Mouse (Mus musculus): ENCODE measurements at regions not wholly inside any gene's neighbourhood (a gene's known extent, or its start where the extent isn't known, plus 50 kb on each side); places are given as distances from the start of the nearest gene placed in this dataset.
"Not testable (repeated sequence)": the region's sequence is repeated elsewhere in the genome, so short reads cannot be mapped to it uniquely, and the experiment has no call there.

DNA sequence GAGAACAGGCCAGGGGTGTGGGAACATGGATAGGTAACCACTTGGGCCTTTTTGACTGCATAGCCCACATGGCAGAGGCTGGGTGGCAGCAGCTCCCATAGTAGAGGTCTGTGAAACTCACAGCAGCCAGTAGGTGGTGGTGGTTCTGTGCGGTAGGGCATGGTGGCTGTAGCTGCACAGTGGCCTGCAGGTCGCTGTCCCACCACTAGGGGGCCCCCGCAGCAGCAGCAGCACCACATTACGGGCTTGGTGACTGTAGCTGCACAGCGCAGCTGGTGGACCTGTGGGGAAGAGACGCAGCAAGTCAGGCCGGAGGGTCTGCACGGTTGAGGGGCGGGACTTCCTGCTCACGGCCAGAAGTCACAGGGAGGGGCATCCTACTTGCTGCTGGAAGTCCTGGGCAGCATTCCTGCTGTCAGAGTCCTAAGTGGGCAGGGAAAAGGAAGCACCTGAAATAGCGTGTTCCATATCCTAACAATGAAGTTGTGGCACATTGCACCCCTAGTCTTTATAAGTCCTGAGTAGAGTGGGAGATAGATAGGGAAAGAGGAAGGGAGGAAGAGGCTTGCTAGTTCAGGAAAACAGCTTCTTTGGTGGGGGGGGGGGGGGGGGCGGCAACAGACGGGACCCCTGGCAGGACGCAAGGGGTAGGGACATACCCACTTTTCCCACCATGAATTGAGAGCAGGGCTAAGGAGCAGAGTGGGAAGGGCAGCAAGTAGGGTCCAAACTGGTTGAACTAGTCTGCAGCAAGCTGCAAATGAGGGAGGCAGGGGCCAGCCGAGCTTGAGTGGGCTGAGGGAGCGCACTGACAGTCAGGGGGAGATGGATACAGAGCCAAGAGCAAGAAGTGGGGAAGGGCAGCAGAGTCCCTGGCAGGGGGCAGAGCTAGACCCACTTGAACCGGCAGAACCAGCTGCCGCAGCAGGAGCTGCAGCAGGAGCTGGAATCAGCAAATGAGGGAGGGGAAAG lies 141.4 kb downstream of the Zxdb start:
- Histone ChIP-seq H3K27me3 (0 out of 2 replicates have a peak, but pooled peaks cover 5% of the 10 kb centered on the region), H3K36me3 (replicated peaks) (no peaks in the 10 kb centered on the region), H3K4me3 (replicated peaks) (peak overlapping the region; percentile 38), H3K4me2 (peak overlapping the region; percentile 59), H3K9ac (peak overlapping the region; percentile 40; the same call in 1 of the 2 replicates), H3K4me1 (no peaks in the 10 kb centered on the region), H3K27ac (no peak overlapping the region), H3K9me3 (no peaks in the 10 kb centered on the region)
- ATAC-seq (ENCODE audit: low FRiP score), result peak; percentile 99
- 22% methylated on average over 15 of the region's 18 CpGs for WGBS

DNA sequence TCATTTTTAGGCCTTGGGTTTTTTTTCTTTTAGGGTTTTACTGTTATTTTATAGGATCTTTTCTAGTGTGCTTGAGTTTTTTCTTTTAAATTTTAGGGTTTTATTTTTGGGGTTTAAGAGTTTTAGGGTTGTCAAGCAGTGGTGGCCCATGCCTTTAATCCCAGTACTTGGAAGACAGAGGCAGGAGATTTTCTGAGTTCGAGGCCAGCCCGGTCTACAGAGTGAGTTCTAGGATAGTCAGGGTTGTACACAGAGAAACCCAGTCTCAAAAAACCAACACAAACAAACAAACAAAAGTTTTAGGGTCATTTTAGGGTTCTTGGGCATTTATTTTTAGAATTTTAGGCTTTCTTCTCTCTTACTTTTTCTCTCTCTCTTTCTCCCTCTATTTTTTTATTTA lies 142.9 kb downstream of the Spin4 start:
- not testable (repeated sequence) for H3K4me3 ChIP-seq (replicated peaks); ATAC-seq (ENCODE audit: low FRiP score)
- 90% methylated on average over 2 of the region's 2 CpGs for WGBS

More for the DNA sequence above, 142.9 kb downstream of the Spin4 start:
- not testable (repeated sequence) for H3K4me1 ChIP-seq; H3K27ac ChIP-seq; H3K27me3 ChIP-seq; H3K36me3 ChIP-seq (replicated peaks); H3K9ac ChIP-seq; H3K4me2 ChIP-seq; H3K9me3 ChIP-seq
